Mouse (Mus musculus) midbrain, embryonic 11.5 days (tissue): Measurements from ENCODE around the gene Ankrd28. TPM values are rescaled to one million over a fixed set of nuclear protein-coding genes. Genes with fewer than 3 reads are reported as not detected.

Source experiments
- ATAC-seq: fragments of 200-750 bp; cut with Nextera tagmentation; 2 replicates; pipeline ENCODE4 v1.8.0; 2017; ENCODE audit warnings: moderate TSS enrichment, moderate library complexity; ENCODE audit not compliant: low FRiP score
- DNase-seq: peaks from one replicate; pipeline ENCODE4 v3.0.0; 2015; ENCODE audit warnings: low spot score; ENCODE audit errors: missing footprints
- H3K27ac ChIP-seq: fragments of 300-500 bp; sonication (generic); 2 replicates; pipeline ENCODE4 v1.5.1; 2014; ENCODE audit warnings: low read depth, low read length
- H3K27me3 ChIP-seq: fragments of 300-500 bp; sonication (generic); 2 replicates; pipeline ENCODE4 v1.6.1; 2014; ENCODE audit warnings: mild to moderate bottlenecking, low read length, moderate library complexity, mixed read lengths; ENCODE audit not compliant: control insufficient read depth, insufficient read depth
- H3K36me3 ChIP-seq: fragments of 300-500 bp; sonication (generic); 2 replicates; pipeline ENCODE4 v1.6.1; 2014; ENCODE audit warnings: mild to moderate bottlenecking, low read length, moderate library complexity, mixed read lengths; ENCODE audit not compliant: control insufficient read depth, insufficient read depth
- H3K4me1 ChIP-seq: fragments of 300-500 bp; sonication (generic); 2 replicates; pipeline ENCODE4 v1.6.1; 2014; ENCODE audit warnings: low read length; ENCODE audit not compliant: control insufficient read depth, insufficient read depth
- H3K4me2 ChIP-seq: fragments of 300-500 bp; sonication (generic); 2 replicates; pipeline ENCODE4 v1.6.1; 2014; ENCODE audit warnings: mild to moderate bottlenecking, moderate library complexity
- H3K4me3 ChIP-seq: fragments of 300-500 bp; sonication (generic); 2 replicates; pipeline ENCODE4 v1.5.1; 2014; ENCODE audit warnings: low read depth, low read length
- H3K9ac ChIP-seq: fragments of 300-500 bp; sonication (generic); 2 replicates; pipeline ENCODE4 v1.6.1; 2014; ENCODE audit warnings: low read length
- H3K9me3 ChIP-seq: fragments of 300-500 bp; sonication (generic); 2 replicates; pipeline ENCODE4 v1.6.1; 2016; ENCODE audit warnings: low read length; ENCODE audit not compliant: control insufficient read depth
- WGBS: fragments of 180-500 bp; shearing (Covaris S2); extraction: QIAGEN DNeasy Blood & Tissue Kit; methylation state at CpG from one replicate; pipeline ENCODE4 v1.1.7; 2014; 5-methylcytosine and 5-hydroxymethylcytosine counted together
- polyA plus RNA-seq: library from polyadenylated mRNA; unstranded; fragments of >200 nt; fragmentation: Nextera tagmentation; extraction: Ambion mirVana; gene quantifications from 2 replicates; pipeline ENCODE4 v1.2.1, GENCODE M21; 2014

The Ankrd28 gene
- polyA plus RNA-seq, 1 experiment from 2014 or later = 8.9 TPM

DNA sequence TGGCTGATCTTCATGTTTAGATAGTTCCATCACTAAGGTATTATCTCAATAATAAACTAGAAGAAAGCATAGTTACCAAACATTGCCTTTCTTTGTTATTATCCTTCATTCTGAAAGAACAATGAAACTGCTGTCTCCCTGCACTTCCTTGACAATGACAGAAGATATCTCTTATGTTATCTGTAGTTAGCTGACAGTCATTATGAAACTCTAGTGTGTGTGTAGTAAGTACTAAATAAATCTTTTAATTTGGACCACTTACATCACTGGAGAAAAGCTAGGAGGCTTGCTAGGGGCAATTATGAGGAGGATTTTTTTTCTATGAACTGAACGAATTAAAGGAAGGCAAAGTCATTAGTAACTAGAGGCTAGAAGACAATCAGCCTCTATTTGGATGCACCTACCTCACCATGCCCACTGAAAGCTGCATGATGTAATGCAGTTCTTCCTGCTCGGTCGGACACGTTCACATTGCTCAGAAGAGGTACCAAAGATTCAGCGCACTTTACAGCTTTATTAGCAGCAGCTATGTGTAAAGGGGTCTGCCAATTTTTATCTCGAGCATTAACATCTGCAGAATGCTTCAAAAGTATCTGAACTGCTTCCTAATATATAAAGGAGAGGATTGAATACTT is 82.1 kb downstream of the Ankrd28 start:
- 89% methylated on average over 6 of the region's 6 CpGs for WGBS
- Histone ChIP-seq H3K9ac (no peak overlapping the region), H3K36me3 (no peaks in the 10 kb centered on the region; the same call in 1 of the 2 replicates), H3K27me3 (no peaks in the 10 kb centered on the region), H3K27ac (no peak overlapping the region), H3K9me3 (no peaks in the 10 kb centered on the region), H3K4me2 (no peak overlapping the region), H3K4me3 (no peak overlapping the region), H3K4me1 (no peaks in the 10 kb centered on the region)
- DNase-seq (no peak), ATAC-seq (no peak)

DNA sequence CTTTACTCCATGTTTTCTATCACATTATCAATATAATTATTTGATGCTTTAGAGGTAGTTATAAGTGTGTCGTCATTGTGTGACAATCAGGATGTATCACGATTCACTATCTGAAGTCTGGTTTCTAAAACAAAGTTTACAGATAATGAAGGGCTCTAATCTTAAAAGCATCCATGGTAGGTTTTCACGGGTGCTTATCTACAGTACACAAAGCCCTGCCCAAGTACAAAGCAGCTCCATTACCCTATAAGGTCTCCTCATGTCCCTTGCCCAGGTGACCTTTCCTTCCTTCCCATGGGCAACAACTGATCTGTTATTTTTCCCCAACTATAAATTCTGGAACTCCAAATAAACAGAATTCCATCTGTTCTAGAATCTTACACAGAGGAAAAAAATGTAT is 87.9 kb downstream of the Ankrd28 start:
- ATAC-seq = no peak
- H3K4me3 ChIP-seq = no peak overlapping the region
- H3K27me3 ChIP-seq = no peaks in the 10 kb centered on the region
- H3K4me1 ChIP-seq = no peaks in the 10 kb centered on the region
- H3K27ac ChIP-seq = no peak overlapping the region
- peaks cover 4% of the 10 kb centered on the region for H3K36me3 ChIP-seq
- H3K4me2 ChIP-seq = no peak overlapping the region
- H3K9me3 ChIP-seq = no peaks in the 10 kb centered on the region
- WGBS = 87% methylated on average over 3 of the region's 3 CpGs
- H3K9ac ChIP-seq = no peak overlapping the region
- no peak for DNase-seq

DNA sequence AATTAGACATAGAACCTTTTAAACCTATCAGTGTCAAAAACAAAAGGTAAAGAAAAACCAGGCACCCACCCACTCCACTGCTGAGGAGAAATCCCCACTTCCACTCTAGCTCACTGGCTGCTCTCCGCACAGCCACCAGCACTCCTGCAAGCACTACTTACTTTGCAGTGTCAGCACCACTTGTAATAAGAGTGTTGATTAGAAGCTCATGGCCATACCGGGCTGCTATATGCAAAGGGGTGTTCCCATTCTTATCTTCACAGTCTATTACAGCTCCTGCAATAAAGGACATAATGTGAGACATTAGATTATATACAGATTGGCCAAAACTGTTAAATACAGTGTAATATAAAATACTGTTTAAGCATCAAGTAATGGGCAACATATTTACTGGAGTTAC is 95.6 kb downstream of the Ankrd28 start:
- no peak overlapping the region for H3K9ac ChIP-seq
- H3K27me3 ChIP-seq = no peaks in the 10 kb centered on the region
- H3K27ac ChIP-seq = no peak overlapping the region
- no peak for DNase-seq
- WGBS = 97% methylated on average over 2 of the region's 2 CpGs
- no peaks in the 10 kb centered on the region for H3K9me3 ChIP-seq
- H3K4me2 ChIP-seq = no peak overlapping the region
- H3K4me1 ChIP-seq = no peaks in the 10 kb centered on the region
- H3K4me3 ChIP-seq = no peak overlapping the region
- ATAC-seq = no peak
- H3K36me3 ChIP-seq = no peaks in the 10 kb centered on the region

DNA sequence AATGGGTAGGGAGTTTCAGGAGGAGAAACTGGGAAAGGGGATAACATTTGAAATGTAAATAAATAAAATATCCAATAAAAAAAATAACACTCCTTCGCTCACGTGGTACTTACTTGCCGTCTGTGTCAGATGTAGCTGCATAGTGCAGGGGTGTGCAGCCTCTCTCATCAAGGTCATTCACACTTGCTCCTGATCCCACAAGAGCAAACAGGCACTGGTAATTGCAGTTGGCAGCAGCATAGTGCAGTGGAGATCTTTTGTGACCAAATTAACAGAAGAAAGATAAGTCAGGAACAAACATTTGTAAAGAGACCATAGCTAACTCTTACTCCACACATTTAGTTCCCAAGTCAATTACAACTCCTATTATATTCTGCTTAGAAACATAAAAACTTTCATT is 102.9 kb downstream of the Ankrd28 start:
- Histone ChIP-seq H3K27me3 (no peaks in the 10 kb centered on the region), H3K4me3 (no peak overlapping the region), H3K9ac (no peak overlapping the region), H3K9me3 (no peaks in the 10 kb centered on the region), H3K36me3 (0 out of 2 replicates have a peak, but pooled peaks cover 3% of the 10 kb centered on the region), H3K4me1 (no peaks in the 10 kb centered on the region), H3K4me2 (no peak overlapping the region), H3K27ac (no peak overlapping the region)
- no peak for ATAC-seq
- 92% methylated on average over 3 of the region's 3 CpGs for WGBS
- no peak for DNase-seq

DNA sequence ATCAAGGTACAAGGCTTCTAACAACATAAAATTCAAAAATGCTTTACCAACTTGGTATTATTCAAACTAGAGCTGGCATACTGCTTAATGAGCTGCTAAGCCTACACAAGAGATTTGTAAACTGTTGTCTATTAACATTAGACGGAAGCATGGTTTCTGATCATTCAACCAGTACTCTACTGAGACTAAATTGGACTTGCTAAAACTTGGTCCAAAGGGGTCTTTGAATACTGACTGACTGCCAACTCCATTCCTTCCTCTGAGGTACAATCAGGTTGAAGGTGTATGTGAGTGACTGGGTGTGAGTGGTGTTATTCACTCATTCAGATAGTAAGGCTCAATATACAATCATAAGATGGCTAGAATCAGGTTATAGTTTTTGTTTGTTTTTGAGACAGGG is 107.7 kb downstream of the Ankrd28 start:
- H3K4me1 ChIP-seq = no peaks in the 10 kb centered on the region
- no peak for DNase-seq
- peaks cover 6% of the 10 kb centered on the region for H3K36me3 ChIP-seq
- no peak overlapping the region for H3K4me3 ChIP-seq
- no peaks in the 10 kb centered on the region for H3K27me3 ChIP-seq
- H3K27ac ChIP-seq = no peak overlapping the region
- no peaks in the 10 kb centered on the region for H3K9me3 ChIP-seq
- no peak for ATAC-seq
- WGBS = 96% methylated on average over 1 of the region's 1 CpGs
- no peak overlapping the region for H3K9ac ChIP-seq
- H3K4me2 ChIP-seq = no peak overlapping the region

DNA sequence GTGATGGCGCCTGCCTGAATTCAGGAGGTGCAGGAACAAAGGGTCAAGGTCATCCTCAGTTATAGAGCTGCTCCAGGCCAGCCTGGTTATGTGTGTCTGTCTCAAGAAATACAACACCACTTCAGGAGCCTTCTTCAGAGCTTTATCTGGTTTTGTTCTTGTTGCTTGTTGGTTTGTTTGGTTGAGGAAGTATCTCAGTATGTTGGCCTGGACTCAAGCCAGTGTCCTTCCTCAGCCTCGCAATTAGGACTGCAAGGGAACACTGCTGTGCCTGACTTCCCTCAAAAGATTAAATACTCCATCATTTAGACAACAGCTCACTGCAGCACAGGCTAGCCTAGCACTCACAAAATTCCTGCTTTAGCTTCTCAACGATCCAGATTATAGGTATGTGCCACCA is 109.2 kb downstream of the Ankrd28 start:
- Histone ChIP-seq H3K9ac (no peak overlapping the region), H3K4me3 (no peak overlapping the region), H3K36me3 (peaks cover 8% of the 10 kb centered on the region), H3K27me3 (no peaks in the 10 kb centered on the region), H3K4me1 (no peaks in the 10 kb centered on the region), H3K27ac (no peak overlapping the region), H3K9me3 (no peaks in the 10 kb centered on the region), H3K4me2 (no peak overlapping the region)
- DNase-seq (no peak), ATAC-seq (no peak)
- WGBS = 92% methylated on average over 3 of the region's 3 CpGs

DNA sequence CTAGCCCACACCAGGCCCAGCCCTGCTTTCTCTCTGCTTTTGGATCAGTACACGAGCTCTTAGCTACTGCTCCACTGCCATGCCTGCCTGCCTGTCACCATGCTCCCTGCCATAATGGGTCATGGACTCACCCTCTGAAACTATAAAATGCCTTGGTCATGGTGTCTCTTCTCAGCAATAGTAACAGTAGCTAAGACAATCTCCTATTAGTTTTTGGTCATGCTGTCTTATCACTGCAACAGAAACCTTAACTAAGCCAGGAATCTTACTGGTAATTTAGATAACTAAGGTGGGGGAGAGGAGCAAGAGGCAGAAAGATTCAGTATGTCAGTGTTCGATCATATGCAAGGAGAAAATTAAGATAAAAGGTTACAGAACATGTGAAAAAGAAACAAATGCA is 112.1 kb downstream of the Ankrd28 start:
- no peak overlapping the region for H3K9ac ChIP-seq
- H3K4me1 ChIP-seq = no peaks in the 10 kb centered on the region
- peaks cover 8% of the 10 kb centered on the region for H3K36me3 ChIP-seq
- ATAC-seq (no peak), DNase-seq (no peak)
- no peaks in the 10 kb centered on the region for H3K27me3 ChIP-seq
- H3K4me3 ChIP-seq = no peak overlapping the region
- 93% methylated on average over 2 of the region's 2 CpGs for WGBS
- H3K9me3 ChIP-seq = no peaks in the 10 kb centered on the region
- no peak overlapping the region for H3K27ac ChIP-seq
- H3K4me2 ChIP-seq = no peak overlapping the region

DNA sequence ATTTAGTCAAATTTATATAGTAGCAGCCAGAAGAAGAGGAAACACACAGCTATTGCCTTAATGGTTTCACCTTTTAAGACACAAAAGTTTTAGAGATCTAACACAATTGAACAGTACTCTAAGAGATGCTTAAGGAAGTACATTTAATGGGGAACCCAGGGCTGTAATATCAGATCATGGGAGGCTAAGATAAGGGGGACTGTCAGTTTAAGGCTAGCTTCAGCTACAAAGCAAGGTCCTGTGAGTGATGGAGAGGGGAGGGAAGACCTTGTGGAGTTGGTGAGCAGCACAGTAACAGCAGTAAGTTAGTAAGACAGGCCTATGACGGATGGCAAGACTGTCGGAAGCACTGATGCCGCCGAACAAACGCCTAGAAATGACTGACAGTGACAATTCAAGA is 113.1 kb downstream of the Ankrd28 start:
- Histone ChIP-seq H3K4me1 (no peaks in the 10 kb centered on the region), H3K36me3 (peaks cover 8% of the 10 kb centered on the region), H3K27me3 (no peaks in the 10 kb centered on the region), H3K9me3 (no peaks in the 10 kb centered on the region), H3K4me2 (no peak overlapping the region), H3K4me3 (no peak overlapping the region), H3K27ac (no peak overlapping the region), H3K9ac (no peak overlapping the region)
- DNase-seq (no peak), ATAC-seq (no peak)
- 95% methylated on average over 5 of the region's 5 CpGs for WGBS

DNA sequence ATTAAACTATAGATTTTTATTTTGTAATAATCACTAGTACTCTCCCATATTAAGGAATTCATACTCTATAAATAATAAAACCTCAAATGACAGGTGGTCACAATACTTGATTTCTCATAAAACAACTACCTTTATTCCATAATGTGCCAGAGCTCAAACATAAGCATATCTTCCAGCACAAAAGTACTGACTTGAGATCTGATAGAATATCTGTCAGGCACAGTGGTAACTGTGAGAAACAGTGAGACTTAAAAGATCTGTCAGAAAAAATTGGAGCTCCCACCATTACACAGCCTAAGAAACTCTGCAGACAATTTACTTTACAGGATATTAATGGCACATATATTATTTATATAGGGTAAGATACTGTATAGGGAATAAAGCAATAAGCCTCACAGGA is 114.8 kb downstream of the Ankrd28 start:
- Histone ChIP-seq H3K9me3 (no peaks in the 10 kb centered on the region), H3K27ac (no peak overlapping the region), H3K9ac (no peak overlapping the region), H3K4me2 (no peak overlapping the region), H3K4me3 (no peak overlapping the region), H3K27me3 (no peaks in the 10 kb centered on the region), H3K4me1 (no peaks in the 10 kb centered on the region), H3K36me3 (peaks cover 8% of the 10 kb centered on the region)
- ATAC-seq (no peak), DNase-seq (no peak)
